Mouse (Mus musculus): ENCODE data around the gene Abtb1. TPM values are rescaled to one million over a fixed set of nuclear protein-coding genes. Genes with fewer than 3 reads are reported as not detected.

The Abtb1 gene
- polyA plus RNA-seq, 1 experiment from 2014 or later, result 30.0 TPM

- Histone ChIP-seq H3K27me3 (no peaks in the 10 kb centered on the region), H3K9ac (replicated peaks) (no peak overlapping the region), H3K27ac (replicated peaks) (no peak overlapping the region), H3K4me3 (no peak overlapping the region), H3K4me1 (no peaks in the 10 kb centered on the region), H3K36me3 (peaks cover 63% of the 10 kb centered on the region), H3K9me3 (no peaks in the 10 kb centered on the region), H3K4me2 (replicated peaks) (no peak overlapping the region)
- ATAC-seq (ENCODE audit: low FRiP score, low read depth), result no peak
- WGBS, result 88% methylated on average over 7 of the region's 7 CpGs
Measured at GRCm38 (mm10) chr6:88850034-88850433, 8.2 kb upstream of the Abtb1 start.

- Histone ChIP-seq H3K4me1 (no peaks in the 10 kb centered on the region), H3K4me2 (replicated peaks) (no peak overlapping the region), H3K9ac (replicated peaks) (no peak overlapping the region), H3K36me3 (peaks cover 57% of the 10 kb centered on the region), H3K9me3 (no peaks in the 10 kb centered on the region), H3K27me3 (no peaks in the 10 kb centered on the region), H3K4me3 (no peak overlapping the region), H3K27ac (replicated peaks) (no peak overlapping the region)
- 52% methylated on average over 4 of the region's 4 CpGs for WGBS
- no peak for ATAC-seq (ENCODE audit: low FRiP score, low read depth)
Measured at GRCm38 (mm10) chr6:88849270-88849669, 7.5 kb upstream of the Abtb1 start.

- peaks cover 8% of the 10 kb centered on the region for H3K4me1 ChIP-seq
- ATAC-seq (ENCODE audit: low FRiP score, low read depth), result no peak
- no peak overlapping the region for H3K4me2 ChIP-seq (replicated peaks)
- WGBS, result 70% methylated on average over 2 of the region's 2 CpGs
- H3K27me3 ChIP-seq, result 0 out of 2 replicates have a peak, but pooled peaks cover 6% of the 10 kb centered on the region
- no peak overlapping the region for H3K27ac ChIP-seq (replicated peaks)
- H3K36me3 ChIP-seq, result peaks cover 56% of the 10 kb centered on the region
- no peaks in the 10 kb centered on the region for H3K9me3 ChIP-seq
- no peak overlapping the region for H3K9ac ChIP-seq (replicated peaks)
- H3K4me3 ChIP-seq, result no peak overlapping the region
Measured at GRCm38 (mm10) chr6:88847571-88847970, 5.8 kb upstream of the Abtb1 start.

DNA sequence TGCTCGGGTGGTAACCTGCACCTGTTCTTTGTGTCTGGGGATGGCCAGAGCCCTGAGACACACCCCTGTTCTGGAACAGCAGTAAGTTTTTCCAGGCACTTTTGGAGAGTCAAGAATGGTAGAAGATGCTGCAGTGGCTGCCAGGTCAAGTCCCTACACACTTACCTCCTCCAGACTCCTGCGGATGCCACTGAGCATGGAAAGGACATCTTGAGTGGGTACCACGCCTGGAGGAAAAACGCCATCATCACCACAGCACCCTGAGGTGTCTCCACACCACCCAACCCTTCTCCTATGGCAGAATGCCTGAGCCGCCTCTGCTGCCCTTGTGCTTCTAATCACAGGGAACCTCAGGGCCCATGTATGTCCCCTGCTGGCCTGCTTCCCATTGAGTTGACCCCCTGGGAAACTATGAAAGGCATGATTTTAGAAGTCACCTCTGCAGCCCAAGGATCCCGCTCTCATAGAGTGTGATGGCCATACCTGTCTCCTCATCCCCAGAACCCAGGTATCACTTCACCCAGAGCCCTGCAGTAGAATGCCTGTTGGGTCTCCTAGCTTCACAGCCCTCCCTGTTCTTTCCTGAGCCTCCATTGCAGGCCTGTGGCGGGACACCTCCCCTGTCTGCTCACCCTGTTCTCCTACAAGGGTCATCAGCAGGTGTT, 3.2 kb upstream of the Abtb1 start:
- Histone ChIP-seq H3K4me3 (no peak overlapping the region), H3K4me1 (peaks cover 19% of the 10 kb centered on the region), H3K36me3 (peaks cover 44% of the 10 kb centered on the region), H3K9me3 (no peaks in the 10 kb centered on the region), H3K27me3 (0 out of 2 replicates have a peak, but pooled peaks cover 6% of the 10 kb centered on the region), H3K4me2 (replicated peaks) (no peak overlapping the region), H3K9ac (replicated peaks) (no peak overlapping the region), H3K27ac (replicated peaks) (no peak overlapping the region)
- ATAC-seq (ENCODE audit: low FRiP score, low read depth), result no peak
- 79% methylated on average over 7 of the region's 7 CpGs for WGBS

GRCm38 (mm10) chr6:88843781-88844725, 2.3 kb upstream of the Abtb1 start:
- no peak for ATAC-seq (ENCODE audit: low FRiP score, low read depth)
- Histone ChIP-seq H3K9me3 (no peaks in the 10 kb centered on the region), H3K4me2 (replicated peaks) (no peak overlapping the region), H3K9ac (replicated peaks) (no peak overlapping the region), H3K36me3 (peaks cover 41% of the 10 kb centered on the region), H3K4me3 (no peak overlapping the region), H3K27ac (replicated peaks) (no peak overlapping the region), H3K27me3 (0 out of 2 replicates have a peak, but pooled peaks cover 6% of the 10 kb centered on the region), H3K4me1 (peaks cover 19% of the 10 kb centered on the region)
- WGBS, result 80% methylated on average over 9 of the region's 9 CpGs

- peaks cover 19% of the 10 kb centered on the region for H3K4me1 ChIP-seq
- peak overlapping the region; percentile 82; the same call in 1 of the 2 replicates for H3K27ac ChIP-seq (replicated peaks)
- peak overlapping the region; percentile 65; the same call in 1 of the 2 replicates for H3K9ac ChIP-seq (replicated peaks)
- no peaks in the 10 kb centered on the region for H3K9me3 ChIP-seq
- no peak for ATAC-seq (ENCODE audit: low FRiP score, low read depth)
- peak overlapping the region; percentile 91 for H3K4me2 ChIP-seq (replicated peaks)
- H3K27me3 ChIP-seq, result 0 out of 2 replicates have a peak, but pooled peaks cover 6% of the 10 kb centered on the region
- peaks cover 41% of the 10 kb centered on the region for H3K36me3 ChIP-seq
- WGBS, result 73% methylated on average over 7 of the region's 7 CpGs
- peak overlapping the region; percentile 81 for H3K4me3 ChIP-seq
Measured at GRCm38 (mm10) chr6:88843241-88843640, 1.5 kb upstream of the Abtb1 start.

DNA sequence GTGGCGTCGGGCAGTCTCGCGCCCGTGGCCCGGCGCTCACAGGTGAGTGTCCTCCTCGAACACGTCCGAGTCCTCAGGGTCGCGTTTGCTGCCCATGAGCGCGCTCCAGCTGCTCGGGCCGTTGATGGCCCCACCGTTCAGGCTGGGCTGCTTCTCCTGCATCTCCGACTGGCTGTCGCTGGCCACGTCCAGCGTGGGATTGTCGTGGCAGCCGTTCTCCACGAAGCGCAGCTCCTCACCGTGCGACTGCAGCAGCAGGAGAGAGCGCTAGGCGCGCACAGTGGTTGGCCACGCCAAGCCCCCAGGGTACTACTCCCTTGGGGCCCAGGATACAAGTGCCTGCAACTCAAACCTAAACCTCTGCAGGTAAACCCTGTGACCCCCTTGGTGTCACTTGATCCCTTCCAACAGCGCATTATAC, 957 bp upstream of the Abtb1 start:
- Histone ChIP-seq H3K4me1 (peaks cover 19% of the 10 kb centered on the region), H3K9ac (replicated peaks) (peak overlapping the region; percentile 65), H3K27ac (replicated peaks) (peak overlapping the region; percentile 82), H3K4me3 (peak overlapping the region; percentile 81), H3K4me2 (replicated peaks) (peak overlapping the region; percentile 91), H3K36me3 (peaks cover 41% of the 10 kb centered on the region), H3K27me3 (0 out of 2 replicates have a peak, but pooled peaks cover 6% of the 10 kb centered on the region), H3K9me3 (no peaks in the 10 kb centered on the region)
- ATAC-seq (ENCODE audit: low FRiP score, low read depth), result no peak
- WGBS, result under 1% methylated on average over 32 of the region's 32 CpGs

DNA sequence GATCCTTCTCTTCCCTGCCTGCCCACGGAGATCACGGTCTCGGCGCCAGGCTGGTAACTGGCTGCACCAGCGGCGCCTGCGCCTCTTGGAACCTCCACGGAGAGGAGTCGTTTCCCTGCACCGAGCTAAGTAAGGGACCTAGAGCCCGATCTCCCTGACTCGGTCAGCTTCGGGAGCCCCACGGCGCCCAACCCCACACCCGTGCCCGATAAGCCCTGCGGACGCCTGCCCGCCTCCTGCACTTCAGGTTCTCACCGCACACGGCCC, 337 bp downstream of the Abtb1 start:
- Histone ChIP-seq H3K4me2 (replicated peaks) (peak overlapping the region; percentile 91), H3K4me3 (peak overlapping the region; percentile 81), H3K4me1 (peaks cover 19% of the 10 kb centered on the region), H3K27me3 (0 out of 2 replicates have a peak, but pooled peaks cover 6% of the 10 kb centered on the region), H3K9me3 (no peaks in the 10 kb centered on the region), H3K36me3 (peaks cover 47% of the 10 kb centered on the region), H3K27ac (replicated peaks) (peak overlapping the region; percentile 82), H3K9ac (replicated peaks) (peak overlapping the region; percentile 80)
- WGBS, result under 1% methylated on average over 22 of the region's 22 CpGs
- ATAC-seq (ENCODE audit: low FRiP score, low read depth), result no peak

DNA sequence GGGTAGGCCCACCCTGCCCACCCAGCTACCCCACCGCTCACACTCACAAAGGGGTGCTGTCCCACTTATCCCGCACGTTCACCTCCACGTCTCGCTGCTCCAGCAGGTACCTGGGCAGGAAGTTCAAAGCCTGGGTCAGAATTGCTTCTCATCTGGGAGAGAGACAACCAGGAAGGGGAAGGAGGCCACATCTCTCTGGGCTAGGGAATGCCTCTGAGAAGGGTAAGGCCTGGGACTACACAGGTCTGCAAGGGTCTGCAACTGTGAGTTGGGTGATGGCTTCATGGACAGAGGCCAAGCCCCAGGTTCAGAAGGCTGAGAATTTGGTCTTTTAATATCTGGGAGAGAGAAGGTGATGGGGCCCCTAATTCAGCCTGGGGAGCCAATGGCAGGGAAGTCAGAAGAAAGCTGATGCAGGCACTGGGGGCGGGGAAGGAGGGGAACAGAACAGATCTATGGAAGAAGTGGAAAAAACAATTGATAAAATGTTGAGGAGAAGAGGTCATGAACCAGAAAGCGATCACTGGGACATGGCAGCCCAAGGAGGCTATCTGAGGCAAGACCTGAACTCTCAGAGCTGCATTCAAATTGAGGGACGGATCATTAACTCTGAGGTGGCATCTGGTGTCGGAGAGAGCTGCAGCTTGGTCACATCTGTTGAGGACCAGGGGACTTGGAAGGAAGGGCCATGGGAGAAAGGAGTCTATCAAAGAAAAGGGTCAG, 832 bp downstream of the Abtb1 start:
- Histone ChIP-seq H3K36me3 (peaks cover 47% of the 10 kb centered on the region), H3K9ac (replicated peaks) (peak overlapping the region; percentile 80), H3K27ac (replicated peaks) (peak overlapping the region; percentile 82), H3K4me3 (peak overlapping the region; percentile 81), H3K27me3 (0 out of 2 replicates have a peak, but pooled peaks cover 6% of the 10 kb centered on the region), H3K9me3 (no peaks in the 10 kb centered on the region), H3K4me1 (peaks cover 19% of the 10 kb centered on the region), H3K4me2 (replicated peaks) (peak overlapping the region; percentile 91)
- WGBS, result 55% methylated on average over 9 of the region's 9 CpGs
- ATAC-seq (ENCODE audit: low FRiP score, low read depth), result no peak

DNA sequence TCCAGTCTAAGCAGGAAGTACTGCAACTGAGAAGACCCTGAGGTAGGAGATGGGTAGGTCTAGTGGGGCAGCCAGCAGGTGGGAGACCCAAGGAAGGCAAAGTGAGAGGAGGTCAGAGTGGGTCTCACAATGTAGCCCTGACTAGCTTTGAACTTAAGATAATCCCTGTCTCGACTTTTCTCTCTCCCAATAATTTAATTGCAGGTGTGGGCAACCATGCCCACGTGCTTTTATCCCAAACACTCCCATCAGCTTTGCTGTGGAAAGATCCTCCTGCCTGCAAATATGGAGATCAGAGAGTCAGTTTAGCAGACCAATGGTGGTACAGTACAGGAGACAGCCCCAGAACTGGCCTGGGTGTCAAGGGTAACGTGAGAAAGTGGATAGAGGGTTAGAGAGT, 1.6 kb downstream of the Abtb1 start:
- Histone ChIP-seq H3K4me3 (no peak overlapping the region), H3K9ac (replicated peaks) (no peak overlapping the region), H3K36me3 (peaks cover 51% of the 10 kb centered on the region), H3K9me3 (no peaks in the 10 kb centered on the region), H3K4me1 (peaks cover 19% of the 10 kb centered on the region), H3K27me3 (0 out of 2 replicates have a peak, but pooled peaks cover 6% of the 10 kb centered on the region), H3K4me2 (replicated peaks) (peak overlapping the region; percentile 91), H3K27ac (replicated peaks) (no peak overlapping the region)
- ATAC-seq (ENCODE audit: low FRiP score, low read depth), result no peak
- 74% methylated on average over 3 of the region's 3 CpGs for WGBS

DNA sequence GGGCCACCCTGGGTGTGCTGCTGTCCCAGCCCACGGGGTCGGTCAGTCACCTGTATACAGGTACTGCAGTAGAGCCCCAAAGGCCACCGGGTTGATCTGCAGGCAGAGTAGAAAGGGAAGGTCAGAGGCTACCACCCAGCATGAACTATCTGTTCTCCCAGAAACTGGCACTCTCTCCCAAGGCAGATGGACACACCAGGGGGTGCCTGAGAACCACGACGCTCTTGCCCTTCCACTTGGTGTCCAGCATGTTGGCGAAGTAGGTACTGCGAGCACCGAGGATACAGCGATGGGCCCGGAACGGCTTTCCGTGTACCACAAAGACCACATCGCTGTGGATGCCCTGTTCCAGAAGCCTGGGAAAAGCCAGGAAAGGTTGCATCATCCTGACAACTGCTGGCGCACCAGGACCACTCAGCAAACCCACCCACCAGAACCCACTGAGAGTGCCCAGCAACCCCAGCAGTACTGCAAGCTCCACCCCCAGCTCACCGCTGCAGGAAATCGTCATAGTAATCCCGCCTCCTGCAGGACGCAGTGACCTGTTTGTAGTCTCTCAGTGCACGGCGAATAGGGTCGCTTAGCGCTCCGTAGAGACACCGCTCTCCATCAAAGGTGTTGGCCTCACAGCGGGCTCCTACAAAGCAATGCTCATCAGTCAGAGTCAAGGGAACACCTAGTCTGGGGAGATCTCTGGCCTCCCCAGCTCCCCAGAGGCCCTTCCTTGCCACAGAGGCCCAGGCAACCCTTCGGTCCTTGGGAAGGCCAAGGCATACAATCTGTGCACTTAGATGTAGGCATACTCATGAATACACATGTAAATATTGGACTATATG, 2.4 kb downstream of the Abtb1 start:
- Histone ChIP-seq H3K9ac (replicated peaks) (no peak overlapping the region), H3K9me3 (no peaks in the 10 kb centered on the region), H3K27me3 (0 out of 2 replicates have a peak, but pooled peaks cover 6% of the 10 kb centered on the region), H3K4me1 (peaks cover 19% of the 10 kb centered on the region), H3K27ac (replicated peaks) (no peak overlapping the region), H3K36me3 (peaks cover 48% of the 10 kb centered on the region), H3K4me2 (replicated peaks) (no peak overlapping the region), H3K4me3 (no peak overlapping the region)
- WGBS, result 84% methylated on average over 26 of the region's 26 CpGs
- no peak for ATAC-seq (ENCODE audit: low FRiP score, low read depth)

All from midbrain, embryonic 12.5 days (tissue).